Mouse (Mus musculus) ES-E14 (cell line): ENCODE data around the gene Sh3bp2.

Source experiments
- CHD2 ChIP-seq: IDR thresholded peaks from 2 replicates; pipeline ENCODE4 v1.6.1; 2014; ENCODE audit warnings: mild to moderate bottlenecking, low read depth, low read length, inconsistent platforms
- HCFC1 ChIP-seq: IDR thresholded peaks from 2 replicates; pipeline ENCODE4 v1.6.1; 2012; ENCODE audit warnings: low read length, inconsistent platforms, borderline replicate concordance; ENCODE audit not compliant: insufficient read depth
- MAFK ChIP-seq: IDR thresholded peaks from 2 replicates; pipeline ENCODE4 v1.6.1; 2014; ENCODE audit warnings: mild to moderate bottlenecking, low read depth, low read length, inconsistent platforms; ENCODE audit not compliant: insufficient read depth
- ZC3H11A ChIP-seq: IDR thresholded peaks from 2 replicates; pipeline ENCODE4 v1.6.1; 2012; ENCODE audit warnings: low read depth, mild to moderate bottlenecking, inconsistent platforms, low read length, borderline replicate concordance
- ZNF384 ChIP-seq: IDR thresholded peaks from 2 replicates; pipeline ENCODE4 v1.6.1; 2012; ENCODE audit warnings: low read depth, low read length, inconsistent platforms

- TF ChIP-seq ZC3H11A (no peak), ZNF384 (no peak), MAFK (no peak), HCFC1 (no peak), CHD2 (no peak)
Measured at GRCm38 (mm10) chr5:34515096-34515495, 10.5 kb upstream of the Sh3bp2 start.
